In the genomic region with DNA sequence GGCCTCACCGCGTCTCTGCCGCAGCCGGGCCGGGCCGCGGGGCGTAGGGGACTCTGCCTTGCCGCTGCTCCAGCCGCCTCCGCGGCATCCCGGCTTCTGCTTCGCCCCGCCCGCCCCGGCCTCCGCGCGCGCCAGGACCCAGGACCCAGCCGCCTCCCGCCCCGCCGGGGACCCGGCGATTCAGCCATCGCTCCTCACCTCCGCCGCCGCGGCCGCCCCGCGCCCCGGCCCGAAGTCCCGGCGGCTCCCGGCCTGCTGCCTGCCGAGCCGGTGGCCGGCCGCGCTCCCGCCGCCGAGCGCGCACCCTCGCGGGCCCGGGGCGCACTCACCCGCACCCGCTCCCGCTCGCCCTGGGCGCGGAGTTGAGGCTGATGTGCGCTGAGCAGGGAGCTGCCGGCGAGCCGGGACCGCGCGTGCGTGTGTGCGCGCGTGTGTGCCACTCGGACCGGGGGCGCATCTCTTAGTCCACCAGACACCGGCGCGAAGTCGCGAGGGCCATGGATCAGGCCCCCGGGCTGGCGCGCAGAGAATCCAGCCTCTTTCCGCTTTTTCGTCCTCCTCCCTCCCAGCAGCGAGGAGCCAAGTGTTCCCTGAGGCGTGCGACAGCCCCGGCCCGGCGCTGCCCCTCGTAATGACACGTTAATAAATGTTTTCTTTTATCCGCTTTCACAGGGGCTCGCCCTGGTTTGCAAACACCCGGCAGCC, we compare ENCODE assay signal across 8 mouse cellular contexts. TPM values are rescaled to one million over a fixed set of nuclear protein-coding genes. Genes with fewer than 3 reads are reported as not detected.
DNase-seq lines count a peak whose midpoint lies in the region; ATAC-seq lines count a peak whose summit lies in the region.

No protein-coding gene starts in this region.

- peak; percentile 66 for ATAC-seq in hindbrain, embryonic 16.5 days
- no peak for ATAC-seq in liver, embryonic 11.5 days (replicated peaks; ENCODE audit: low FRiP score)
- peak; percentile 62 for ATAC-seq in neural tube, embryonic 11.5 days (ENCODE audit: insufficient read depth, low FRiP score, low TSS enrichment)
- ATAC-seq in megakaryocyte-erythroid progenitor cell, adult 5-6 weeks (replicated peaks; ENCODE audit: low FRiP score, low TSS enrichment, poor library complexity, severe bottlenecking) = no peak

- 1% methylated on average over 92 of the region's 95 CpGs for WGBS in forebrain, embryonic 10.5 days
- under 1% methylated on average over 58 of the region's 95 CpGs for WGBS in hindbrain, embryonic 16.5 days
- under 1% methylated on average over 67 of the region's 95 CpGs for WGBS in liver, embryonic 11.5 days
- WGBS in neural tube, embryonic 11.5 days = under 1% methylated on average over 41 of the region's 95 CpGs

- DNase-seq in gastrocnemius, postnatal 14 days = peak; percentile 43
- DNase-seq in gastrocnemius, postnatal 25 days = no peak
- DNase-seq in Muller cell, postnatal 12 days (ENCODE audit: inconsistent ontology term) = peak; percentile 77
- peak; percentile 76 for DNase-seq in forebrain, embryonic 10.5 days (ENCODE audit: extremely low spot score, low spot score)
- DNase-seq in liver, embryonic 11.5 days (ENCODE audit: low spot score) = peak; percentile 55
- peak; percentile 84 for DNase-seq in neural tube, embryonic 11.5 days (ENCODE audit: low spot score)

- H3K27me3 ChIP-seq in forebrain, embryonic 10.5 days (ENCODE audit: poor library complexity, severe bottlenecking) = peaks cover 39% of the 10 kb centered on the region
- 0 out of 2 replicates have a peak, but pooled peaks cover 3% of the 10 kb centered on the region for H3K27me3 ChIP-seq in hindbrain, embryonic 16.5 days (replicated peaks; ENCODE audit: control insufficient read depth, insufficient read depth, low read length)
- H3K27me3 ChIP-seq in liver, embryonic 11.5 days (replicated peaks; ENCODE audit: control insufficient read depth, insufficient read depth, low read length) = peaks cover 50% of the 10 kb centered on the region
- no peaks in the 10 kb centered on the region for H3K27me3 ChIP-seq in neural tube, embryonic 11.5 days (ENCODE audit: control insufficient read depth, insufficient read depth, low read length)

- H3K4me3 ChIP-seq in forebrain, embryonic 10.5 days = peak overlapping the region; percentile 90
- H3K4me3 ChIP-seq in hindbrain, embryonic 16.5 days (ENCODE audit: low read length) = peak overlapping the region; percentile 67
- H3K4me3 ChIP-seq in liver, embryonic 11.5 days (ENCODE audit: low read depth, low read length) = peak overlapping the region; percentile 58
- H3K4me3 ChIP-seq in neural tube, embryonic 11.5 days (ENCODE audit: low read depth, low read length) = peak overlapping the region; percentile 82

- H3K9ac ChIP-seq in hindbrain, embryonic 16.5 days (ENCODE audit: low read depth, low read length) = peak overlapping the region; percentile 77
- H3K9ac ChIP-seq in liver, embryonic 11.5 days (ENCODE audit: low read depth, low read length) = peak overlapping the region; percentile 70
- peak overlapping the region; percentile 96 for H3K9ac ChIP-seq in neural tube, embryonic 11.5 days (ENCODE audit: low read length)

- H3K36me3 ChIP-seq in forebrain, embryonic 10.5 days (replicated peaks) = peaks cover 16% of the 10 kb centered on the region
- no peaks in the 10 kb centered on the region for H3K36me3 ChIP-seq in hindbrain, embryonic 16.5 days (ENCODE audit: control insufficient read depth, insufficient read depth, low read length)
- H3K36me3 ChIP-seq in liver, embryonic 11.5 days (ENCODE audit: control insufficient read depth, insufficient read depth, low read length) = no peaks in the 10 kb centered on the region
- no peaks in the 10 kb centered on the region for H3K36me3 ChIP-seq in neural tube, embryonic 11.5 days (ENCODE audit: control insufficient read depth, insufficient read depth, low read length)

- no peaks in the 10 kb centered on the region; the same call in 1 of the 2 replicates for H3K9me3 ChIP-seq in forebrain, embryonic 10.5 days
- no peaks in the 10 kb centered on the region for H3K9me3 ChIP-seq in hindbrain, embryonic 16.5 days (ENCODE audit: control insufficient read depth, low read length)
- no peaks in the 10 kb centered on the region for H3K9me3 ChIP-seq in liver, embryonic 11.5 days (ENCODE audit: control insufficient read depth, low read length)
- no peaks in the 10 kb centered on the region for H3K9me3 ChIP-seq in neural tube, embryonic 11.5 days (ENCODE audit: control insufficient read depth, low read length)

- peaks cover 78% of the 10 kb centered on the region for H3K4me1 ChIP-seq in forebrain, embryonic 10.5 days
- H3K4me1 ChIP-seq in hindbrain, embryonic 16.5 days (ENCODE audit: control insufficient read depth, insufficient read depth, low read depth, low read length) = peaks cover 36% of the 10 kb centered on the region
- H3K4me1 ChIP-seq in liver, embryonic 11.5 days (replicated peaks; ENCODE audit: control insufficient read depth, insufficient read depth, low read length) = peaks cover 3% of the 10 kb centered on the region; the same call in 1 of the 2 replicates
- peaks cover 36% of the 10 kb centered on the region for H3K4me1 ChIP-seq in neural tube, embryonic 11.5 days (ENCODE audit: control insufficient read depth, insufficient read depth, low read length)

- intact Hi-C loops in gastrocnemius, postnatal 14 days (cut with DNase I; ENCODE audit: low total_unique reads) = loop anchor here (5.0 kb wide), 1 partner anchor 407 kb away; no protein-coding TSS in a partner anchor

- H3K27ac ChIP-seq in forebrain, embryonic 10.5 days = peak overlapping the region; percentile 97
- H3K27ac ChIP-seq in hindbrain, embryonic 16.5 days (ENCODE audit: low read depth, low read length) = peak overlapping the region; percentile 70
- peak overlapping the region; percentile 76 for H3K27ac ChIP-seq in liver, embryonic 11.5 days (ENCODE audit: low read depth, low read length)
- H3K27ac ChIP-seq in neural tube, embryonic 11.5 days (ENCODE audit: low read depth, low read length) = peak overlapping the region; percentile 95

- peak overlapping the region; percentile 88 for H3K4me2 ChIP-seq in hindbrain, embryonic 16.5 days (ENCODE audit: low read length)
- peak overlapping the region; percentile 73 for H3K4me2 ChIP-seq in liver, embryonic 11.5 days
- H3K4me2 ChIP-seq in neural tube, embryonic 11.5 days (ENCODE audit: low read depth) = peak overlapping the region; percentile 76

RNA-seq across cellular contexts. Expression of a gene that starts 0.6 kb away (rescaled TPM):
- 10 to 100 TPM; 15.3 to 19.6 TPM for total RNA-seq in gastrocnemius, postnatal 14 days (2021)
- 10 to 100 TPM; 11.1 to 19.3 TPM for total RNA-seq in gastrocnemius, postnatal 25 days (2021)
- polyA plus RNA-seq in forebrain, embryonic 10.5 days (2016; fragmentation: Nextera tagmentation; extraction: Ambion mirVana) = 71.1 and 73.6 TPM in 2 replicates
- polyA plus RNA-seq in hindbrain, embryonic 16.5 days (2015; fragmentation: Nextera tagmentation; extraction: Ambion mirVana) = 73.6 and 101 TPM in 2 replicates
- 30.3 and 32.4 TPM in 2 replicates for polyA plus RNA-seq in liver, embryonic 11.5 days (2014; fragmentation: Nextera tagmentation; extraction: Ambion mirVana)
- polyA plus RNA-seq in neural tube, embryonic 11.5 days (2014; fragmentation: Nextera tagmentation; extraction: Ambion mirVana) = 156 and 161 TPM in 2 replicates
- total RNA-seq in megakaryocyte-erythroid progenitor cell, adult 5-6 weeks (2014; fragmentation: Nextera tagmentation) = 0.25 TPM in 1 of 2 replicates, not detected in the other
- total RNA-seq in megakaryocyte-erythroid progenitor cell, adult 5-6 weeks (2017) = 0.42 and 2.3 TPM in 2 replicates

Comparison
In these comparisons a context has a peak if more than half of its experiments do, and no peak if none do; other contexts are left out.
1. ATAC-seq: peak in hindbrain, embryonic 16.5 days (single experiment) and neural tube, embryonic 11.5 days (single experiment); none in liver, embryonic 11.5 days (single experiment) and megakaryocyte-erythroid progenitor cell, adult 5-6 weeks (single experiment).
2. Peak in every context shown above with its lines, with median percentiles within 50 percentile points of each other: H3K27ac ChIP-seq, H3K4me3 ChIP-seq, H3K4me2 ChIP-seq and H3K9ac ChIP-seq.